Mouse (Mus musculus): ENCODE results near the gene Tmtc1. TPM values are rescaled to one million over a fixed set of nuclear protein-coding genes. Genes with fewer than 3 reads are reported as not detected.

Tmtc1 gene
- total RNA-seq, 1 experiment from 2014 or later = under 0.01 TPM

- ATAC-seq (replicated peaks; ENCODE audit: low read depth, poor library complexity, severe bottlenecking) = no peak
Observed at GRCm38 (mm10) chr6:148205134-148205533, 239.1 kb downstream of the Tmtc1 start.

GRCm38 (mm10) chr6:148199729-148200128, 244.5 kb downstream of the Tmtc1 start:
- ATAC-seq (replicated peaks; ENCODE audit: low read depth, poor library complexity, severe bottlenecking) = no peak

DNA sequence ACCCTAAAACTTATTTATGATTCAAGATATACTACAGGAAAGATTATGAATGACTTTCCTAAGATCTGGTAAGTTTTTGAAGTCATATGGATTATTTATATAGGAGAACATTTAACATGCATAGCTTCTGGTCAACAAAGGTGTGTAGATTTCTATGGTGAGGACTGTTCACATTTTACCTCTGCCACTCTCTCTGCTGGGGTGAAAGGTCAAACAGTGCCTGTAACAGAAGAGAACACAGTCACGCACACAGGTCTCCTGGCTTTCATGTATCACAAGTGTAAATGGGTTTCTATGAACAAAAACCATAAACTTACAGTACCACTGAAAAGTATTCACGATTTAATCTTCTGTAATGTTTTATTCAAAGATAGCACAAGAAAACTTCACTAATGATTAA, 245.0 kb downstream of the Tmtc1 start:
- no peak for ATAC-seq (replicated peaks; ENCODE audit: low read depth, poor library complexity, severe bottlenecking)

DNA sequence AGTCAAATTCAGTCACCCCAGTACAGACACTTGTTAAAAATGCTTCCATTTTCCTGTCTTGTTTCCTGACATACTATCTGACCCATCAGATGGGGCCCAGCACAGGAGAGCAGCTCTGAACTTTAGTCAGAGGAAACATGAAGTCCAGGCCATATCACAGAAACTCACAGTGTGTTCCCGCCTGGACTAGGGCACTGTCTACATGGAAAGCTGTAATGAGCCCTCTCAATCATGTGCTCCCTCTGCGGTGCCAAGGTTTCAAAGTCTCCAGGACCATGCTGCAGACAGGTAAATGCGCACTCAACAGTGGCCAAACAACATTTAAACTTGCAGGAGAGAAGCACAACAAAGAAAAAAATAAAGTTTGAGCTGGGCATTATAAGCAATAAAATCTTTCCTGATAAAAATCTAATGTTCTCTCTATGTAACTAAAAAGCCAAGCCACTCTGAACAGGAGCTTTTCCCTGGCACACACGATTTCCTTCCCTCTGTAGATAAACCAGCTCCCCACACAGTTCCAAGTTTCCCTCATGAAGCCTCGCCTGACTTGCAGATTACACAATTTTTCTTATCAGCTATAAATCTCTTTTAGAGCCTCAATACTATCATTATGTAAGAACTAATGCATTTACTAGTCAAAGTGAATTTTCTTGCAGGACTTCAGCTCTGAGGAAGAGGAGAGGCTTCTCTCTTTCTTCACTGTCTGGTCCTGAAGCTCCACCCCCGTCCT, 250.1 kb downstream of the Tmtc1 start:
- ATAC-seq (replicated peaks; ENCODE audit: low read depth, poor library complexity, severe bottlenecking) = no peak

DNA sequence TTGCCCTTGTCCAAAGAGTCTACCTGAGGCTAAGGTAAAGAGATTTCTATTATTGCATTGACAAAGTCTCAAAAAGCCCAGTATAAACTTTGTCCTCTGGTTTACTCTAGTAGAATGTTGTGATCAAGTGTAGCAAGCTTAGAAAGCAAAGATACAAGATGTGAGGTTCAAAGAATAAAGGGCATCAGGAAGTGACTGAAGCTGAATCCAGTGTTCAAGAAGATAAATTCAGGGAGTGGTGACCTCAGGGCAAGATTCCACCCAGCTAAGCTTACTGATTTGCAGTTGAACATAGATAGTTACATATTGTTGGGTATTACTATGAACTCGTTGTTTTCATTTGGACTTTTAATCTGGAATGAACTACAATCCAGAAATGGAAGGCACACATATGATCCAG, 258.5 kb downstream of the Tmtc1 start:
- ATAC-seq (replicated peaks; ENCODE audit: low read depth, poor library complexity, severe bottlenecking) = no peak

Other genes starting within 250 kb of the Tmtc1 start
- gene Ergic2, start 232.0 kb downstream of the Tmtc1 start, total RNA-seq (2017) = 122 and 125 TPM in 2 replicates